Mouse (Mus musculus) heart, embryonic 12.5 days (tissue): ENCODE data around the gene Scarf2. TPM values are rescaled to one million over a fixed set of nuclear protein-coding genes. Genes with fewer than 3 reads are reported as not detected.

Experiments
- ATAC-seq: fragments of 200-750 bp; cut with Nextera tagmentation; 2 replicates; pipeline ENCODE4 v1.8.0; 2017; ENCODE audit warnings: moderate TSS enrichment, moderate library complexity; ENCODE audit not compliant: insufficient number of reproducible peaks, low FRiP score
- H3K27ac ChIP-seq: fragments of 300-500 bp; sonication (generic); 2 replicates; pipeline ENCODE4 v1.5.1; 2016; ENCODE audit warnings: mild to moderate bottlenecking, moderate library complexity; ENCODE audit not compliant: poor library complexity, severe bottlenecking
- H3K27me3 ChIP-seq: fragments of 300-500 bp; sonication (generic); replicated peaks from 2 replicates; pipeline ENCODE4 v1.6.1; 2016; ENCODE audit warnings: mild to moderate bottlenecking, moderate library complexity
- H3K36me3 ChIP-seq: fragments of 300-500 bp; sonication (generic); 2 replicates; pipeline ENCODE4 v1.6.1; 2016; ENCODE audit warnings: mild to moderate bottlenecking, moderate library complexity
- H3K4me1 ChIP-seq: fragments of 300-500 bp; sonication (generic); replicated peaks from 2 replicates; pipeline ENCODE4 v1.6.1; 2016; ENCODE audit warnings: mild to moderate bottlenecking
- H3K4me2 ChIP-seq: fragments of 300-500 bp; sonication (generic); 2 replicates; pipeline ENCODE4 v1.6.1; 2016; ENCODE audit warnings: mild to moderate bottlenecking, moderate library complexity
- H3K4me3 ChIP-seq: fragments of 300-500 bp; sonication (generic); 2 replicates; pipeline ENCODE4 v1.5.1; 2016; ENCODE audit warnings: mild to moderate bottlenecking
- H3K9ac ChIP-seq: fragments of 300-500 bp; sonication (generic); 2 replicates; pipeline ENCODE4 v1.6.1; 2016; ENCODE audit warnings: mild to moderate bottlenecking, moderate library complexity
- H3K9me3 ChIP-seq: fragments of 300-500 bp; sonication (generic); replicated peaks from 2 replicates; pipeline ENCODE4 v1.6.1; 2016; ENCODE audit warnings: mild to moderate bottlenecking, moderate library complexity
- WGBS: fragments of 180-500 bp; shearing (Covaris S2); methylation state at CpG from one replicate; pipeline ENCODE4 v1.1.7; 2016; 5-methylcytosine and 5-hydroxymethylcytosine counted together
- polyA plus RNA-seq: library from polyadenylated mRNA; unstranded; fragments of >200 nt; fragmentation: Nextera tagmentation; extraction: Ambion mirVana; gene quantifications from 2 replicates; pipeline ENCODE4 v1.2.1, GENCODE M21; 2016

Scarf2 gene
- polyA plus RNA-seq, 1 experiment from 2014 or later, result 15.8 TPM

DNA sequence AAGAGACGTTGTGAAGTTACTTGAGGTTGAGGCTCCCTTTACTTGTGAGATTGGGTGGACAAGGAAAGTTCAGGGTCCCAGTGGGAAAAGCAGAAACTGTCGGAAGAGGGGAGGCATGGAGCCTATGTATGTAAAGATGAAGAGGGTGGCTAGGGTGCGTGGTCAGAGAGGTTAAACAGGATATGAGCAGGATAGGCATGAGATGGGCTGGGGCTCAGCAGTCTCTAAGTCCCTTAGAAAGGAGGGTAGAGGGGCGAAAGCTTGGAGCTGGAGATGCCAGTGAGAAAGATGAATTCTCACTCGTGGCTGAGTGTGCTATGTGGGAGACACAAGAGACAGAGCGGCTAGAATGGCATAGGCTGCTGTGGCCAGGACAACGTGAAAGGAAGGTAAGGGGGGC, 35.7 kb downstream of the Scarf2 start, which contains the start of gene B830017H08Rik:
Gene B830017H08Rik (plus strand): TSS at position 301 of the 400 bp plus-strand sequence.
- Histone ChIP-seq H3K27ac (no peak within 1 kb of the TSS), H3K4me3 (peak within 1 kb of the TSS; percentile 72), H3K9ac (peak within 1 kb of the TSS; percentile 72), H3K4me2 (peak within 1 kb of the TSS; percentile 100), H3K4me1 (peaks cover 16% of the 10 kb centered on the region), H3K9me3 (no peaks in the 10 kb centered on the region), H3K27me3 (peaks cover 99% of the 10 kb centered on the region), H3K36me3 (no peaks in the 10 kb centered on the region)
- no peak for ATAC-seq
- WGBS, result 31% methylated on average over 7 of the region's 7 CpGs

DNA sequence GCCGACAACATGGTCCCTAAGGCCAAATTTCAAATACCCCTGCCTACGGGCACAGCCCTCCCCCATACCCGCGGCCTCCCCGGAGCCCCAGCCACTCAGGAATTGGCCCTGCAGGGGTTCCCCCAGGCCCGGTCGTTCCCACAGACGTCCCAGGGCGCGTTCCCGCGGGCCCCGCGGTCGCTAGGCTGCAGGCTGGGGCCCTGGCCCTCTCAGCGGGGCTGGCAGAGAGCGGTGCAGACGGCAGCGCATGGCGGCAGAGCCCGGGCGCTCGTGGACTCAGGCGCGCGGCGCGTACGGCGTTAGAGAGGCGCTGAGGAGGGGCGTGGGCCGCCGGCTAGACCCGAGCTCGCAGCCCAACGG, 36.2 kb downstream of the Scarf2 start:
- no peak overlapping the region for H3K27ac ChIP-seq
- H3K4me3 ChIP-seq, result peak overlapping the region; percentile 72
- H3K4me2 ChIP-seq, result peak overlapping the region; percentile 100
- peaks cover 16% of the 10 kb centered on the region for H3K4me1 ChIP-seq
- WGBS, result under 1% methylated on average over 37 of the region's 37 CpGs
- H3K9ac ChIP-seq, result peak overlapping the region; percentile 72
- no peaks in the 10 kb centered on the region for H3K36me3 ChIP-seq
- peaks cover 98% of the 10 kb centered on the region for H3K27me3 ChIP-seq
- H3K9me3 ChIP-seq, result no peaks in the 10 kb centered on the region
- ATAC-seq, result peak; percentile 47; the same call in 1 of the 2 replicates

DNA sequence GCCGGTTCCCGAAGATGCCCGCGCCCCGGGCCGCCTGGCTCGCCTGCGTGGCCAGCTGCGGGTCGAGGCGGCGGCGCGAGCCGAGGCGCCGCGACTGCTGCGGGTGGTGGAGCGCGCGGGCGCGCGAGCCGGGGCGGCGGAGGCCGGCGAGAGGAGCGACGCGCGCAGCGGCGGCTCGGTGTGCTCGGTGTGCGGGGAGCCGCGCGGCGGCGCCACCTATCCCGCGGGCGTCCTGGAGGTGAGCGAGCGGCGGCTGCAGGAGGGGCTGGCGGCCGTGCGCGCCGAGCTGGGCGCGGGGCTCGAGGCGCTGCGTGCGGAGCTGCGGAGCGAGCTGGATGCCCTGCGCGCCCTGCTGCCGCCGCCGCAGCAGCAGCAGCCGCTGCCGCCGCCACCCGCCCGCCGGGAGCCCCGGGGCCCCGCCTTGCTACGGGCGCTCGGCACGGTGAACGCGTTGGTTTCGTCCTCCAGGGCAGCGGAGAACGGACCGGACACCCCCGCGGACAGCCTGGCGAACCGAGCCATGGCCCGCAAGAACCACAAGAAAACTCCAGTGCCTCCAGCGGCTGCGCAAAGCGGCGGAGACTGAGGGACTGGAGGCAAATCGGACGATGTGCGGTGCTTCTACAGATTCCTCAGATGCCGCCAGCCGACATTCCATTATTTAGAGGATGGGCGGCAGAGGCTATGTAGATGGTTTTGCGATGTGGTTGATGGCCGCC, 36.8 kb downstream of the Scarf2 start:
- WGBS, result 6% methylated on average over 102 of the region's 103 CpGs
- Histone ChIP-seq H3K9ac (peak overlapping the region; percentile 72), H3K27me3 (peaks cover 93% of the 10 kb centered on the region), H3K9me3 (no peaks in the 10 kb centered on the region), H3K36me3 (no peaks in the 10 kb centered on the region), H3K4me1 (peaks cover 16% of the 10 kb centered on the region), H3K4me2 (peak overlapping the region; percentile 100), H3K27ac (no peak overlapping the region), H3K4me3 (peak overlapping the region; percentile 72)
- 0 out of 2 replicates have a peak, but pooled peaks have one; percentile 36 for ATAC-seq

DNA sequence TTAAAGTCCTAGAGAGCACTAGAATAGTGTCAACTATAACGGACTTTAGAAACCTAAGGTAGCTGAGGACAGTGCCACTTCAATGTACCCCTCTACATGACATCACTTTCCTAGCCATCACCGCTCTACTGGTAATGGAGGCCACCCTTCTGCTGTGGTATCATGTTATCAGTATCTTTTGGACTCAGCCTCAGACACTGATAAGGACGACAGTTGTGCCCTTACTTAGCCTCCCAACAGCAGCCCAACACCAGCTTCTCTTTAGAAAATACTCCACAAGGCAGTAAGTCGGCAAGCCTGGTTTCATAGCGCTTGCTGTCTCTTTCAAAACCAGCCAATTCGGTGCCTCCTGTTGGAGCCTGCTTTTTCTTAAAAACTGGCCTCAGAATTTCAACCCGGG, 37.5 kb downstream of the Scarf2 start:
- peaks cover 86% of the 10 kb centered on the region for H3K27me3 ChIP-seq
- ATAC-seq, result no peak
- peak overlapping the region; percentile 72 for H3K4me3 ChIP-seq
- no peaks in the 10 kb centered on the region for H3K9me3 ChIP-seq
- H3K27ac ChIP-seq, result no peak overlapping the region
- 37% methylated on average over 7 of the region's 7 CpGs for WGBS
- H3K4me2 ChIP-seq, result peak overlapping the region; percentile 100
- no peak overlapping the region for H3K9ac ChIP-seq
- peaks cover 16% of the 10 kb centered on the region for H3K4me1 ChIP-seq
- H3K36me3 ChIP-seq, result no peaks in the 10 kb centered on the region

DNA sequence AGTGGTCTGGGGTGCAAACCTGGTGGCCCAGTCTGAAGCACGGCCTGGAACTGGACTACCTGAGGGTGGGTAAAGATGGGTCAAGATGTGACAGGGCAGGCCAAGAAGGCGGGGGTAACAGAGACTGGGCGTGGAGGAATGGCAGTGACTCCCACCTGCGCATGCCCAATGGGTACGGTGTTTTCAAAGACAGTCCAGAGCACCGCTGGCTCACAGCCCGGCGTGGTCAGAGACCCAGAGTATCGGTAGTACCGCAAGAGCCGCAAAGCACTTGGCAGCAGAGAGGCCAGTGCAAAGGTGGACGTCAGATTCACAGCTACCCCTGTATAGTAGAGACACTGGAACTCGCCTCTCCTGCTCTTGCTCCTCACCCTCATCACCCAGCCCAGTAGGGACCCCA, 38.4 kb downstream of the Scarf2 start:
- ATAC-seq, result no peak
- whole genome bisulfite sequencing, result 40% methylated on average over 13 of the region's 13 CpGs

DNA sequence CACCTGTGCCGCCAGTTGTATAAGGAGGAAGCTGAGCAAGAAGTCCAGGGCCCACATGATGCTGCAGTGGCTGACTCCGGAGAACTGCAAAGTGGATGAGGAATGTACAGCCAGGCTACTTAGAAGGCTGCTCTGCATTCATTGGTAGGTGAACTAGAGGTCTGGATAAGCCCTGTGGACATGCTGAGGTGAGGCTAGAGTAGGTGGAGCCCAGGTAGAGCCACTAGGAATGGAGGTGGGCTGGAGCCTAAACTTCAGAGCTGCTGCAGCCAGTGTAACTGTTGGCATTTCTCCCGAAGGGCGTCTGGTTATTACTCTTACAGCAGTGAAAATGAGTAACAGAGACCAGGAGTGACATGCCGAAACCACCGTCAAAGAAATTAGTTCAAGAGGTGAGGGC, 41.0 kb downstream of the Scarf2 start, which contains the start of gene Car15:
Gene Car15 (minus strand): TSS at position 314 of the 400 bp plus-strand sequence.
- H3K4me1 ChIP-seq, result peaks cover 12% of the 10 kb centered on the region
- no peak within 1 kb of the TSS for H3K4me3 ChIP-seq
- 79% methylated on average over 6 of the region's 6 CpGs for WGBS
- no peak within 1 kb of the TSS for H3K27ac ChIP-seq
- no peak within 1 kb of the TSS for H3K9ac ChIP-seq
- peaks cover 31% of the 10 kb centered on the region for H3K36me3 ChIP-seq
- ATAC-seq, result no peak
- H3K4me2 ChIP-seq, result no peak within 1 kb of the TSS
- H3K27me3 ChIP-seq, result peaks cover 51% of the 10 kb centered on the region
- no peaks in the 10 kb centered on the region for H3K9me3 ChIP-seq

More for the DNA sequence above, 38.4 kb downstream of the Scarf2 start:
- Histone ChIP-seq H3K27ac (no peak overlapping the region), H3K4me2 (no peak overlapping the region), H3K27me3 (peaks cover 77% of the 10 kb centered on the region), H3K36me3 (peaks cover 6% of the 10 kb centered on the region; the same call in 1 of the 2 replicates), H3K4me3 (no peak overlapping the region), H3K4me1 (peaks cover 16% of the 10 kb centered on the region), H3K9ac (no peak overlapping the region), H3K9me3 (no peaks in the 10 kb centered on the region)

DNA sequence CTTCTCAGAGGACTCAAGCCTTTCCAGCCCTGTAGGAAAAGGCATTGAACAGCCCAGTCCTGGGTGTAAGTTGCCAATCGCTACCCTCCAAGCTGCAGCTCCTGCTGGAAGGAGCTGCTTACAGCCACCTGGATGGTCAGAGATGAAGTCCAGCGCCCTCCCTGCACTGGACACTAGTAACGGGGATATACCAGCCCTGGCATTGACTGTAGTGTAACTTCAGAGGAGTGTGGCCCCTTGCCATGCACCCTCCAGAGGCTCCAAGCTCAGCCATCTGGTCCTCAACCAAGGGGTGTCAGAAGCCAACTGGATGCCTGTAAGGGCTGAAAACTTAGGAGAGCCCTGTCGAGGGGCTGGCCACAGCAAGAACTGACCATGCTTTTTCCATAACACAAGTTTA, 42.9 kb downstream of the Scarf2 start:
- Histone ChIP-seq H3K27ac (no peak overlapping the region), H3K27me3 (peaks cover 32% of the 10 kb centered on the region), H3K4me3 (no peak overlapping the region), H3K4me2 (no peak overlapping the region), H3K9me3 (no peaks in the 10 kb centered on the region), H3K36me3 (peaks cover 50% of the 10 kb centered on the region), H3K9ac (no peak overlapping the region), H3K4me1 (no peaks in the 10 kb centered on the region)
- WGBS, result 74% methylated on average over 4 of the region's 4 CpGs
- ATAC-seq, result no peak

DNA sequence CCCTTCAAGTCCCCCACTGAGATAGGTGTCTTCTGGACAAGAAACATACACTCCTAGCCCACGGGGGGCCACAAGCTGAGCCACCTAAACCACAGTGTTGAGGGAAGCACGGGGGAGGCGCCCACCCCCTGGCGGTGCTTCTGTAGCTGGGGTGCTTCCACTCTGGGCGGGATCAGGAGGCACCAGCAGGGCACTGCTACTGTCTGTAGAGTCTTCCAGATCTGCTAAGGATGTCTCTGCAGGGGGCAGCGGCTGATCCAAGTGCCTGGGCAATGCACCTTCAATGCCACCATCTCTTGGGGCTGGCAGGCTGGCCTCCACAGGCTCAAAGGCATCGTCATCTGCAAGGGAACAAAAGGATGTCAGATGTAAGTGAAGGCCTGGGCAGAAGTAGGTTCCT, 45.4 kb downstream of the Scarf2 start:
- Histone ChIP-seq H3K4me3 (no peak overlapping the region), H3K4me1 (no peaks in the 10 kb centered on the region), H3K9ac (no peak overlapping the region), H3K27me3 (peaks cover 7% of the 10 kb centered on the region), H3K27ac (no peak overlapping the region), H3K4me2 (no peak overlapping the region), H3K36me3 (peaks cover 73% of the 10 kb centered on the region), H3K9me3 (no peaks in the 10 kb centered on the region)
- 92% methylated on average over 7 of the region's 7 CpGs for WGBS
- ATAC-seq, result no peak

DNA sequence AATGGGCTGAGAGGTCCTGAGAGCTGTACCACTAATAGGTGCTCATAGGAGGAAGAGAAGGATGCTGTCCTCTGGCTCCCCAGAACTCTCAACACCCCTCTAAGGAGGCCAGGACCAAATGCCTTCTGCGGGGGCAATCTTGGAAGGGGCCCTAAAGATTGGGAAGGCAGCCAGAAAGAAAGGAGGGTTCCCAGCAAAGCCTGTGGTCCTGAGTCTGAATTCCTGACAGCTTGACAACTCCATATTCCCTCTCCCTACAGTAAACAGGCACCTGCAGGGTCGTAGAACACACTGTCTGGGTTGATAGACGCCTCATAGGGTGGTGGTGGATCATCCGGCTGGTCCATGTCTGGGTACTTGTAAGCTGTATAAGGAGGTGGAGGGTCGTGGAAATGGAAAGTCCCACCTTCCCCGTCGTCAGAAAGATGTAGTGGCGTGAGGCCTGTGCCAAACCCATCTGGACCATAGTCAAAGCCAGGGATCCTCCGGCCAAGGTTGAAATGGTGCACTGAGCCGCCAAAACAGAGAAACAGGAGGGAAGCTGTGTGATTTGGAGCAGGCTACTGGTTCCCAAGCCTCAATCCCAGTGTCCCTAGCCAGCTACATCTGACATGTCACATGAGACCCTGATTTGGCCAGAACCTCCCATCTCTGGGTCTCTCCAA, 46.8 kb downstream of the Scarf2 start:
- peaks cover 84% of the 10 kb centered on the region for H3K36me3 ChIP-seq
- no peaks in the 10 kb centered on the region for H3K27me3 ChIP-seq
- no peak for ATAC-seq
- H3K4me1 ChIP-seq, result no peaks in the 10 kb centered on the region
- no peak overlapping the region for H3K4me3 ChIP-seq
- 88% methylated on average over 10 of the region's 10 CpGs for whole genome bisulfite sequencing
- no peak overlapping the region for H3K4me2 ChIP-seq
- no peak overlapping the region for H3K27ac ChIP-seq
- no peak overlapping the region for H3K9ac ChIP-seq
- no peaks in the 10 kb centered on the region for H3K9me3 ChIP-seq

DNA sequence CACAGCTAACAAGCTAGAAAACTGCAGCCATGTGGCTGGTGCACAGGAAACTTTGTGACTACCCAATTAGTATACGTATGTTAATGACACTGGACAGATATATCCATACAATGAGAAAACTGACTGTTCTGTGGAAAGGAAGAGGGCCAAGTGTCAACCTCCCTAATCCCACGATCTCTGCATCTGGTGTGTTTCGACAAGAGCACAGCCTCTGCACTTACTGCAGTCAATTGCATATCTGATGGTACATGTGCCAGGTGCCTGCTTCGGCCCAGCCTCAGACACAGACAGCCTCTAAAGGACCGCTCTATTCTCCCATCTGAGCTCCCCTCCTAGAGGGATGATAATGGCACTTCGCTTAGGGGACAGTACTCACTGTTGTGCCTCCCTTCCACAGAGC, 51.3 kb downstream of the Scarf2 start:
- H3K36me3 ChIP-seq, result peaks cover 83% of the 10 kb centered on the region
- no peak overlapping the region for H3K4me2 ChIP-seq
- no peak overlapping the region for H3K4me3 ChIP-seq
- ATAC-seq, result no peak
- H3K4me1 ChIP-seq, result no peaks in the 10 kb centered on the region
- H3K27ac ChIP-seq, result no peak overlapping the region
- 89% methylated on average over 6 of the region's 6 CpGs for WGBS
- no peaks in the 10 kb centered on the region for H3K27me3 ChIP-seq
- H3K9ac ChIP-seq, result no peak overlapping the region
- no peaks in the 10 kb centered on the region for H3K9me3 ChIP-seq

DNA sequence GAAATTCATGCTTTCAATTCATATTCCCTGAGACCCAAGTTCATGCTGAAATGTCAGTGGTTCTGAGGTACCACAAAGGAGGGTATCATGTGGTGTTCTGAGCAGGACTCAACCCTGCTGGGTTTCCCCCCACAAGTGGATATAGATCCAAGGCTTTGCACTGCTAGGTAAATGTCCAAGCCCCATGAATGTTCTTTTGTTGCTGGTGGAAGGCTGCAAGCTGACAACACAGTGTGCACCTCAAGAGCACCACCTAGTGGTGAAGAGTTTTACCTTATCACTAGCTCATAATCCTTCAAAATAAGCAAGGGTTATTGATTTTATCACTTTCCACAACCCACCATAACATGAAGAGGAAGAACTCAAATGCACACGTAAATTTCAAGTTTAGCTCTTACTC, 51.8 kb downstream of the Scarf2 start:
- H3K4me3 ChIP-seq, result no peak overlapping the region
- H3K27me3 ChIP-seq, result no peaks in the 10 kb centered on the region
- peaks cover 81% of the 10 kb centered on the region for H3K36me3 ChIP-seq
- no peaks in the 10 kb centered on the region for H3K4me1 ChIP-seq
- no peak overlapping the region for H3K9ac ChIP-seq
- H3K9me3 ChIP-seq, result no peaks in the 10 kb centered on the region
- ATAC-seq, result no peak
- no peak overlapping the region for H3K4me2 ChIP-seq
- H3K27ac ChIP-seq, result no peak overlapping the region
- 35% methylated on average over 1 of the region's 1 CpGs for WGBS
